Mouse (Mus musculus) telencephalon, adult 2 months (tissue): ENCODE data around the gene Nrxn3.

Experiments
- DNase-seq: peaks from one replicate; pipeline ENCODE4 v3.0.0-alpha.2; 2011; ENCODE audit warnings: low read depth, low spot score

Gene Nrxn3

DNA sequence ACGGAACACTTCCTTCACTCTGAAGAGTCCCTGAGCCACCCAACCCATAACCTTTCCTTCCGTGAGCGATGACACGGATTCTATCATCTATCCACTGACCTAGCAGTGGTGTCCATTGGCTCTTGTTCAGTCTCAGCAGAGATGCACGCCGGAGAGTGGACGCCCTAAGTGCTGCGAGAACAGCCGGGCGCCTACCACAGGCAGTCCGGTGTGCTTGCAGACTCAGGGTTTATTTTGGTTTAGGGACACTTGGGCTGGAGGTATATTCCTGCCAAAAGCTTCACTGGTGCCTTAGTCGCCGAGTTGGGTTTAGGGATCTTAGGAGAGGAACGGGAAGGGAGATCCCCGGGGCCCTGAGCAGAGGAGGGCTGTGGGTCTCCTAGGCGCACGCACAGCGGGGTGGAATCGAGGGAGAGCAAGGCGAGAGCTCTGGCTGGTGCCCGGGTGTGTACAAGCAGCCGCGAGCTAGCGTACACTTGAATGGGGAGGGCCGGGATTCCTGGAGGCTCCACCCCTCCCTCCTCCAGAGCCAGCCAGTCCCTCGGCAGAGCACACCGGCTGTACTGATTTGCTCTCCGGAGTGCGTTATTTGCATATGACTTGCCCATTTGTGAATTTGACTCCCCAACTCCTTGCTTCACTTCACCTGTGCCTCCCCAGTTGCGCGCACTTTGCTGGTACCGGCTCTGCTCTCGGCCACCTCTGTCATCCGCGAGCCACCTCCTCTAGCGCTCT lies 1089.3 kb downstream of the Nrxn3 start:
- peak; percentile 85 for DNase-seq

- DNase-seq, result no peak
These were observed 1090.0 kb downstream of the Nrxn3 start for GRCm38 (mm10) chr12:89812550-89813207.

GRCm38 (mm10) chr12:89813294-89813693 lies 1090.6 kb downstream of the Nrxn3 start:
- DNase-seq, result no peak

- no peak for DNase-seq
These were observed 1091.0 kb downstream of the Nrxn3 start for GRCm38 (mm10) chr12:89813718-89814117.

GRCm38 (mm10) chr12:89814536-89814935 lies 1091.9 kb downstream of the Nrxn3 start:
- no peak for DNase-seq

GRCm38 (mm10) chr12:89817072-89817773 lies 1094.5 kb downstream of the Nrxn3 start:
- no peak for DNase-seq

DNA sequence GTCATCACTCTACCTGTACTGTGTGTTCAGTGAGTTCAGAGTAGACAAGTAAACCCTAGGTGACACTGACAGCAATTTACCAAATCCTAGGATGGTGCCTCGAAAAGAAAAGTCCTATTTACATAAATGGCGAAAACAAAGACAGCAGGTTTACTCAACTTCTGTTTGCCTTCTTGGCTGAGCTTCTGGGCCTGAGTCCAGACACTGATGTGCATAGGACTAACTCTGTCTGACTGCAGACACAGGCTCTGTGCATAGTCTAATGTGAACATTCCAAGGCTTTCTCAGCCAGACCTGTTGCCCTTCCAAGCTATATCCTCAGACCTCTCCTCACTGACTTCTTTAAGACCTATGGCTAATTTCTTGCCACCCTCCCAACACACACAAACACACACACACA lies 1095.5 kb downstream of the Nrxn3 start:
- DNase-seq, result no peak

DNA sequence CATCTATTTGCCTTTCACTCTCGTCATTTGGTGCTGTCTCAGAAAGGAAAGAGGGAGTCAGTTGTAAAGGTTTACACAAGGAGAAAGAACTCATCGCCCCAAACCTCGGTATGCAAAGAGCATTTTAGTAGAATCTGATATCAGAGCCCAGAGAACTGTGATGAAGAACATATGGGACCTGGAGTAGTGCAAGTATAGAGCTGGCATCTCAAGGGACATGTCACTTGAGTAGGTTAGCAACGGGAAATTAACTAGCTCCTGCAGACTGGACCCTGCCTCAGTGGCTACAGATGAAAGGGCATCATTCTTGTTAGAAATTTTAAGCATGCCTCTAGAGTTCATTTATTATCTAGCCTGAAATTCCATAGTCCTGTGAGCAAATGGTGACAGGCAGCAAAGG lies 1099.5 kb downstream of the Nrxn3 start:
- no peak for DNase-seq

GRCm38 (mm10) chr12:89829927-89830326 lies 1107.3 kb downstream of the Nrxn3 start:
- DNase-seq, result no peak

DNA sequence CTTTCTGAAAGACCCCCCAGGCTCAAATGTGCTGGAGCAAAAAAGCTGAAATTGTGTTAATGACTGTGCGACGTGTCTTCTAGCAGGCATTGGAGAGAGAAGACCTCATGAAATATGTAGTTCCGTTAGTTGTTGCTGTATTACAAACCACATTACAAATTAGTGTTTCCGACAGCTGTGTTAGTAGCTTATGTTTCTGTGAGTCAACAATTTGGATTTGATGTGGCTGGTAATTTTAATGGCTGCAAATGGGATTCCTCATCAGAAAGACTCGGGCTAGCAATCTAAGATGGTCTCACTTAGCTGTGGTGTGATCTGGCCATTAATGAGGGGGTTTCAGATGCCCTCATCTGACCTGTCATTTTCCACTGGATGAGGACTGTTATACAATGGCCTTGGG lies 1107.7 kb downstream of the Nrxn3 start:
- DNase-seq, result no peak

DNA sequence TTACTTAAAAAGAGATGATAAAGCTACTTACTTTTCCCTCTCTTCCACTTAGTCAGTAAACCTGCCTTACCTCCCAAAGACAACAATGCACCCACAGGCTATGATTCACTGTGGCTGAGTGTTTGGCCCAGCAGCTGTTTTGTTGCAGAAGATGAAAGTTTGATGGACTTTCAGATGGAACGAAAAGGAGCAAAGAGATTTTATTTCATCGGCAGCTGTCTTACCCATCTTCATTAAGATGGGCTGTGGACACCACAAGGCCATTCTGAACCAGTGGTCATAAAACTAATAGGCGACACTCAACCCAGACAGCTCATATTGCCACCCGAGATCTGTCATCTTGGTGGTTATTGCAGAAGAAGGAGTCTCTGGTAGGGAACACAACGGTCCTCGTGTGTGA lies 1108.6 kb downstream of the Nrxn3 start:
- no peak for DNase-seq

DNA sequence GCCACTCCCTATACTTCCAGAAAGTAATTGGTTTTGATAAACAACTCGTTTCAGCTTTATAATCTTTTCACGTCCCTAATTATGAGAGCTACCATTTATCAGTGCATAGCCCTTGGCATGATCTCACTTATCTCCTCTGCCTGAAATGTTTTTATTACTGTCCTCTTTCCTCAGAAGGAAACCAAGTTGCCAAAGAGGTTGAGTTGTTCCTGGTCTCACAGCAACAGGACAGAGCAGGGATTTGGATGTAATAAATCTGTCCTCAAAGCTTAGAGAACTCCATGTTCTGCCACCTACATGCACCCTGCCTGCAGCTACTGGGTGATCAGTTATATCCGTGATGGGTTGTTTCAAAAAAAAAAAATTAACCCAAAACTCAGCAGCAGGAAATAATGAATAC lies 1113.6 kb downstream of the Nrxn3 start:
- DNase-seq, result no peak

- no peak for DNase-seq
These were observed 1120.2 kb downstream of the Nrxn3 start for GRCm38 (mm10) chr12:89842861-89843260.

- no peak for DNase-seq
These were observed 1125.4 kb downstream of the Nrxn3 start for GRCm38 (mm10) chr12:89848116-89848515.

- DNase-seq, result peak; percentile 21
These were observed 1131.7 kb downstream of the Nrxn3 start for GRCm38 (mm10) chr12:89854355-89854754.

DNA sequence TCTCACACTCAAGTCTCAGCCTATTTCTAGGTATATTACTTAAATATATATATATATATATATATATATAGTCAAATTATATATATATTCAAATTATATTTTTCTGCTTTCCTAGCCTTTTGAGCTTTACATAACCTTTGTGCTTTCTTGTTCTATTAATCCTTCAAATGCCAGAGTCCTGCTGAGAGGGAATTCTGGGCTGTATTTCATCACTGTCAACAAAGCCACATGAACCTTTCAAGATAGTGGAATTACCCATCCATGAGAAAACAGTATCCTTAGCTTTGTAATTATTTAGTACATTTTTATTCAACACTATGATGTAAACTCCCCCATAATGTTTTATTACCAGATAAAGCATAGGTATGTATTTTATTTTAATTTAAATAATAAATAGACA lies 1144.4 kb downstream of the Nrxn3 start:
- no peak for DNase-seq

GRCm38 (mm10) chr12:89882617-89883370 lies 1160.1 kb downstream of the Nrxn3 start:
- no peak for DNase-seq

- DNase-seq, result no peak
These were observed 1161.9 kb downstream of the Nrxn3 start for GRCm38 (mm10) chr12:89884576-89884975.

DNA sequence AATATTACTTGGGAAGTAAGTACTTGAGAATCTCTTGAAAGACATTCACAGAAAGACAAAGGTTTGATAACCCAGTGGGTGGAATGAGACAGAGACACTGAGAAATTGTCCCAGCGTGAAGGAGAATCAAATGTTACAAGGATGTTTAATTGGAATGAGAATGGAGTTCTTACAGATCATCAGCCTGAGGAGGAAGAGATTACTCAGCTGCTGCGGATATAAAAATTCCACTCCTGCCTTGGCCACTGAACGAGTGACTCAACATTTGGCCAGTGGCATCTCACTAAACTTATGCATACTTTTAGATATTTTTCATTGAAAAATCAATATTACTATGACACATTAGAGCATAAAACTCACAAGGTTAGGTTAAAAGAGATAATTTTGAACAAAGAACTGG lies 1166.0 kb downstream of the Nrxn3 start:
- no peak for DNase-seq

GRCm38 (mm10) chr12:89896901-89897300 lies 1174.2 kb downstream of the Nrxn3 start:
- DNase-seq, result no peak

DNA sequence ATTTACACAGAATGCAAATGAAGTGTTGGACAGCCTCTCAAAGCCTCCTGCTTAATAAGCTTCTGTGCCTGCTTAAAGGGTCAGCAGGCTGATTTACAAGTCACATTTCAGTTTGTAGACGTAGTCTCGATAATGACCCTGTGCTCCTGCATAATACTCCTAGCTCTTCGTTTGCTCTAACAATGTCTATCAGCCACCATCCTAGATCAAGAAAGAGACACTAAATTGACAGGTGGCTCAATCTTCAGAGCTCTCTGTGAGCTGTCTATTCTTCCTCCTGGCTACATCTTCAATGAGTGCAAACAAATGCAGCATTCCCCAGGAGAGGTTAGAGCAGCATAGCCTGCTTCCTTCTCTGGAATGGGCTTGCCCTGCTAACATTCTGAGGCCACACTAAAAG lies 1186.9 kb downstream of the Nrxn3 start:
- no peak for DNase-seq
